Mouse (Mus musculus) heart, postnatal 0 days (tissue): ENCODE measurements around the gene Crybg1. TPM values are rescaled to one million over a fixed set of nuclear protein-coding genes. Genes with fewer than 3 reads are reported as not detected.

Experiments
- ATAC-seq: fragments of 200-750 bp; cut with Nextera tagmentation; 2 replicates; pipeline ENCODE4 v1.8.0; 2017; ENCODE audit warnings: low read depth, moderate number of reproducible peaks, moderate library complexity; ENCODE audit not compliant: insufficient read depth
- DNase-seq: peaks from one replicate; pipeline ENCODE4 v3.0.0-alpha.2; 2016; ENCODE audit warnings: low spot score
- H3K27ac ChIP-seq: fragments of 300-500 bp; sonication (generic); 2 replicates; pipeline ENCODE4 v1.5.1; 2014; ENCODE audit warnings: low read depth, mild to moderate bottlenecking
- H3K27me3 ChIP-seq: fragments of 300-500 bp; sonication (generic); 2 replicates; pipeline ENCODE4 v1.6.1; 2014; ENCODE audit warnings: low read length, mixed read lengths; ENCODE audit not compliant: control insufficient read depth, insufficient read depth
- H3K36me3 ChIP-seq: fragments of 300-500 bp; sonication (generic); replicated peaks from 2 replicates; pipeline ENCODE4 v1.6.1; 2014; ENCODE audit warnings: low read length, mixed read lengths; ENCODE audit not compliant: control insufficient read depth, insufficient read depth
- H3K4me1 ChIP-seq: fragments of 300-500 bp; sonication (generic); 2 replicates; pipeline ENCODE4 v1.6.1; 2014; ENCODE audit warnings: antibody characterized with exemption; ENCODE audit not compliant: control insufficient read depth, insufficient read depth
- H3K4me2 ChIP-seq: fragments of 300-500 bp; sonication (generic); 2 replicates; pipeline ENCODE4 v1.6.1; 2014; ENCODE audit warnings: low read depth, mild to moderate bottlenecking, low read length, moderate library complexity
- H3K4me3 ChIP-seq: fragments of 300-500 bp; sonication (generic); 2 replicates; pipeline ENCODE4 v1.5.1; 2014; ENCODE audit warnings: low read depth, low read length
- H3K9ac ChIP-seq: fragments of 300-500 bp; sonication (generic); replicated peaks from 2 replicates; pipeline ENCODE4 v1.6.1; 2014; ENCODE audit warnings: low read depth, low read length, mixed read lengths
- H3K9me3 ChIP-seq: fragments of 300-500 bp; sonication (generic); replicated peaks from 2 replicates; pipeline ENCODE4 v1.6.1; 2016; ENCODE audit warnings: low read length; ENCODE audit not compliant: control insufficient read depth
- CTCF ChIP-seq: IDR thresholded peaks from 2 replicates; pipeline ENCODE4 v1.5.1; 2016; ENCODE audit warnings: antibody characterized with exemption, control low read depth, low read depth
- EP300 ChIP-seq: IDR thresholded peaks from 2 replicates; pipeline ENCODE4 v1.6.1; 2016; ENCODE audit warnings: antibody characterized with exemption, low read depth
- whole genome bisulfite sequencing: fragments of 180-500 bp; shearing (Covaris S2); extraction: QIAGEN DNeasy Blood & Tissue Kit; methylation state at CpG from one replicate; pipeline ENCODE4 v1.1.7; 2014; 5-methylcytosine and 5-hydroxymethylcytosine counted together
- polyA plus RNA-seq: library from polyadenylated mRNA; unstranded; fragments of >200 nt; fragmentation: Nextera tagmentation; extraction: Ambion mirVana; gene quantifications from 2 replicates; pipeline ENCODE4 v1.2.1, GENCODE M21; 2015
- total RNA-seq: library from RNA; depleted of rRNA; stranded (reverse); fragments of >200 nt; gene quantifications from 2 replicates; pipeline ENCODE4 v1.2.3, GENCODE M21; 2014; ENCODE audit warnings: low replicate concordance

Gene Crybg1
- total and polyA plus RNA-seq, 2 experiments from 2014 or later: 0.15 to 2.0 TPM

- no peaks in the 10 kb centered on the region for H3K36me3 ChIP-seq
- DNase-seq: no peak
- WGBS: 29% methylated on average over 1 of the region's 1 CpGs
- TF ChIP-seq CTCF (no peak), EP300 (no peak)
- H3K9me3 ChIP-seq: no peaks in the 10 kb centered on the region
- no peaks in the 10 kb centered on the region for H3K27me3 ChIP-seq
- no peak overlapping the region for H3K4me3 ChIP-seq
- ATAC-seq: no peak
- no peaks in the 10 kb centered on the region for H3K4me1 ChIP-seq
- no peak overlapping the region for H3K4me2 ChIP-seq
- H3K27ac ChIP-seq: no peak overlapping the region
- H3K9ac ChIP-seq: no peak overlapping the region
These were observed 168.6 kb downstream of the Crybg1 start for GRCm38 (mm10) chr10:43980080-43980479.

- Histone ChIP-seq H3K4me3 (no peak overlapping the region), H3K27ac (no peak overlapping the region), H3K36me3 (no peaks in the 10 kb centered on the region), H3K9ac (no peak overlapping the region), H3K9me3 (no peaks in the 10 kb centered on the region), H3K4me2 (no peak overlapping the region), H3K27me3 (no peaks in the 10 kb centered on the region), H3K4me1 (no peaks in the 10 kb centered on the region)
- DNase-seq: no peak
- 51% methylated on average over 3 of the region's 3 CpGs for WGBS
- no peak for ATAC-seq
- TF ChIP-seq EP300 (no peak), CTCF (no peak)
These were observed 171.3 kb downstream of the Crybg1 start for GRCm38 (mm10) chr10:43977353-43977752.

GRCm38 (mm10) chr10:43973244-43973643 is 175.4 kb downstream of the Crybg1 start:
- no peaks in the 10 kb centered on the region for H3K9me3 ChIP-seq
- no peaks in the 10 kb centered on the region for H3K27me3 ChIP-seq
- ATAC-seq: no peak
- no peak overlapping the region for H3K9ac ChIP-seq
- H3K4me2 ChIP-seq: no peak overlapping the region
- H3K4me1 ChIP-seq: no peaks in the 10 kb centered on the region
- no peak for DNase-seq
- no peak overlapping the region for H3K4me3 ChIP-seq
- 69% methylated on average over 2 of the region's 2 CpGs for WGBS
- no peak overlapping the region for H3K27ac ChIP-seq
- H3K36me3 ChIP-seq: no peaks in the 10 kb centered on the region
- no peak for TF ChIP-seq EP300
- TF ChIP-seq CTCF: no peak

- Histone ChIP-seq H3K4me3 (no peak overlapping the region), H3K27me3 (no peaks in the 10 kb centered on the region), H3K36me3 (no peaks in the 10 kb centered on the region), H3K4me2 (no peak overlapping the region), H3K4me1 (no peaks in the 10 kb centered on the region), H3K9ac (no peak overlapping the region), H3K9me3 (no peaks in the 10 kb centered on the region), H3K27ac (no peak overlapping the region)
- TF ChIP-seq EP300 (no peak), CTCF (no peak)
- no peak for DNase-seq
- 70% methylated on average over 2 of the region's 2 CpGs for WGBS
- ATAC-seq: no peak
These were observed 183.7 kb downstream of the Crybg1 start for GRCm38 (mm10) chr10:43964943-43965342.

GRCm38 (mm10) chr10:43953942-43954341 is 194.7 kb downstream of the Crybg1 start:
- Histone ChIP-seq H3K9ac (no peak overlapping the region), H3K27me3 (no peaks in the 10 kb centered on the region), H3K27ac (no peak overlapping the region), H3K36me3 (0 out of 2 replicates have a peak, but pooled peaks cover 5% of the 10 kb centered on the region), H3K9me3 (no peaks in the 10 kb centered on the region), H3K4me3 (no peak overlapping the region), H3K4me1 (no peaks in the 10 kb centered on the region), H3K4me2 (no peak overlapping the region)
- ATAC-seq: no peak
- TF ChIP-seq CTCF (peak; percentile 94), EP300 (no peak)
- DNase-seq: peak; percentile 41

- Histone ChIP-seq H3K36me3 (peaks cover 25% of the 10 kb centered on the region), H3K9me3 (no peaks in the 10 kb centered on the region), H3K27ac (no peak overlapping the region), H3K9ac (no peak overlapping the region), H3K4me3 (no peak overlapping the region), H3K27me3 (no peaks in the 10 kb centered on the region), H3K4me2 (no peak overlapping the region), H3K4me1 (no peaks in the 10 kb centered on the region)
- no peak for TF ChIP-seq CTCF
- TF ChIP-seq EP300: no peak
- ATAC-seq (no peak), DNase-seq (no peak)
- 83% methylated on average over 4 of the region's 4 CpGs for WGBS
These were observed 203.2 kb downstream of the Crybg1 start for GRCm38 (mm10) chr10:43945435-43945834.
